Mouse (Mus musculus) hindbrain, embryonic 12.5 days (tissue): ENCODE measurements around the gene Pabpc4. TPM values are rescaled to one million over a fixed set of nuclear protein-coding genes. Genes with fewer than 3 reads are reported as not detected.
"Not testable (repeated sequence)": the region's sequence is repeated elsewhere in the genome, so short reads cannot be mapped to it uniquely, and the experiment has no call there.

Experiments used
- ATAC-seq: fragments of 200-750 bp; cut with Nextera tagmentation; 2 replicates; pipeline ENCODE4 v1.8.0; 2017; ENCODE audit warnings: moderate TSS enrichment; ENCODE audit not compliant: low FRiP score
- H3K27ac ChIP-seq: fragments of 300-500 bp; sonication (generic); 2 replicates; pipeline ENCODE4 v1.5.1; 2016; ENCODE audit warnings: mild to moderate bottlenecking
- H3K27me3 ChIP-seq: fragments of 300-500 bp; sonication (generic); 2 replicates; pipeline ENCODE4 v1.6.1; 2016; ENCODE audit warnings: mild to moderate bottlenecking
- H3K36me3 ChIP-seq: fragments of 300-500 bp; sonication (generic); 2 replicates; pipeline ENCODE4 v1.6.1; 2016; ENCODE audit warnings: mild to moderate bottlenecking
- H3K4me1 ChIP-seq: fragments of 300-500 bp; sonication (generic); 2 replicates; pipeline ENCODE4 v1.6.1; 2016
- H3K4me2 ChIP-seq: fragments of 300-500 bp; sonication (generic); replicated peaks from 2 replicates; pipeline ENCODE4 v1.6.1; 2016; ENCODE audit warnings: mild to moderate bottlenecking
- H3K4me3 ChIP-seq: fragments of 300-500 bp; sonication (generic); 2 replicates; pipeline ENCODE4 v1.5.1; 2016; ENCODE audit warnings: mild to moderate bottlenecking
- H3K9ac ChIP-seq: fragments of 300-500 bp; sonication (generic); 2 replicates; pipeline ENCODE4 v1.6.1; 2016; ENCODE audit warnings: mild to moderate bottlenecking, moderate library complexity
- H3K9me3 ChIP-seq: fragments of 300-500 bp; sonication (generic); replicated peaks from 2 replicates; pipeline ENCODE4 v1.6.1; 2016; ENCODE audit warnings: mild to moderate bottlenecking
- WGBS: fragments of 180-500 bp; shearing (Covaris S2); methylation state at CpG from one replicate; pipeline ENCODE4 v1.1.7; 2016; 5-methylcytosine and 5-hydroxymethylcytosine counted together
- polyA plus RNA-seq: library from polyadenylated mRNA; unstranded; fragments of >200 nt; fragmentation: Nextera tagmentation; extraction: Ambion mirVana; gene quantifications from 2 replicates; pipeline ENCODE4 v1.2.1, GENCODE M21; 2016

Gene Pabpc4
- polyA plus RNA-seq, 1 experiment from 2014 or later = 36.1 TPM

GRCm38 (mm10) chr4:123314497-123314896 is 52.3 kb downstream of the Pabpc4 start:
- Histone ChIP-seq H3K36me3 (0 out of 2 replicates have a peak, but pooled peaks cover 4% of the 10 kb centered on the region), H3K4me1 (0 out of 2 replicates have a peak, but pooled peaks cover 4% of the 10 kb centered on the region), H3K27ac (no peak overlapping the region), H3K4me3 (no peak overlapping the region), H3K27me3 (no peaks in the 10 kb centered on the region), H3K9me3 (no peaks in the 10 kb centered on the region), H3K4me2 (no peak overlapping the region), H3K9ac (no peak overlapping the region)
- WGBS = 85% methylated on average over 3 of the region's 3 CpGs
- no peak for ATAC-seq

- ATAC-seq = peak; percentile 33; the same call in 1 of the 2 replicates
- peak overlapping the region; percentile 20 for H3K4me3 ChIP-seq
These were observed 60.8 kb downstream of the Pabpc4 start for GRCm38 (mm10) chr4:123322910-123323309.

GRCm38 (mm10) chr4:123323534-123323933 is 61.4 kb downstream of the Pabpc4 start, which contains the start of gene Oxct2a:
Oxct2a (minus strand) TSS chr4:123323634.
- no peaks in the 10 kb centered on the region for H3K9me3 ChIP-seq
- no peaks in the 10 kb centered on the region for H3K36me3 ChIP-seq
- no peak within 1 kb of the TSS for H3K27ac ChIP-seq
- 6% methylated on average over 13 of the region's 13 CpGs for WGBS
- no peak for ATAC-seq
- H3K4me1 ChIP-seq = no peaks in the 10 kb centered on the region
- H3K4me2 ChIP-seq = peak within 1 kb of the TSS; percentile 45
- H3K4me3 ChIP-seq = peak within 1 kb of the TSS; percentile 20
- H3K9ac ChIP-seq = no peak within 1 kb of the TSS
- H3K27me3 ChIP-seq = peaks cover 27% of the 10 kb centered on the region

More at GRCm38 (mm10) chr4:123322910-123323309, 60.8 kb downstream of the Pabpc4 start:
- Histone ChIP-seq H3K27me3 (peaks cover 27% of the 10 kb centered on the region), H3K4me2 (peak overlapping the region; percentile 45)
- H3K27ac ChIP-seq, H3K4me1 ChIP-seq, H3K36me3 ChIP-seq, H3K9ac ChIP-seq, H3K9me3 ChIP-seq: not testable (repeated sequence)
- WGBS = 27% methylated on average over 17 of the region's 38 CpGs

GRCm38 (mm10) chr4:123326087-123326486 is 63.9 kb downstream of the Pabpc4 start:
- Histone ChIP-seq H3K4me2 (no peak overlapping the region), H3K4me1 (no peaks in the 10 kb centered on the region), H3K27ac (no peak overlapping the region), H3K27me3 (peaks cover 27% of the 10 kb centered on the region), H3K36me3 (no peaks in the 10 kb centered on the region), H3K4me3 (no peak overlapping the region), H3K9ac (no peak overlapping the region), H3K9me3 (no peaks in the 10 kb centered on the region)
- 75% methylated on average over 3 of the region's 3 CpGs for WGBS
- no peak for ATAC-seq

GRCm38 (mm10) chr4:123327630-123328029 is 65.5 kb downstream of the Pabpc4 start:
- H3K9ac ChIP-seq = no peak overlapping the region
- no peak for ATAC-seq
- H3K4me1 ChIP-seq = no peaks in the 10 kb centered on the region
- peaks cover 19% of the 10 kb centered on the region for H3K27me3 ChIP-seq
- H3K36me3 ChIP-seq = no peaks in the 10 kb centered on the region
- no peaks in the 10 kb centered on the region for H3K9me3 ChIP-seq
- H3K27ac ChIP-seq = no peak overlapping the region
- no peak overlapping the region for H3K4me2 ChIP-seq
- no peak overlapping the region for H3K4me3 ChIP-seq
- WGBS = 54% methylated on average over 3 of the region's 3 CpGs

GRCm38 (mm10) chr4:123328946-123329345 is 66.8 kb downstream of the Pabpc4 start:
- WGBS = 74% methylated on average over 6 of the region's 6 CpGs
- no peak for ATAC-seq
- no peaks in the 10 kb centered on the region for H3K36me3 ChIP-seq
- H3K27me3 ChIP-seq = peaks cover 8% of the 10 kb centered on the region
- no peak overlapping the region for H3K9ac ChIP-seq
- H3K4me2 ChIP-seq = no peak overlapping the region
- H3K4me1 ChIP-seq = no peaks in the 10 kb centered on the region
- no peak overlapping the region for H3K4me3 ChIP-seq
- H3K9me3 ChIP-seq = no peaks in the 10 kb centered on the region
- H3K27ac ChIP-seq = no peak overlapping the region

- Histone ChIP-seq H3K9me3 (no peaks in the 10 kb centered on the region), H3K4me1 (no peaks in the 10 kb centered on the region), H3K9ac (no peak overlapping the region), H3K36me3 (no peaks in the 10 kb centered on the region), H3K4me3 (no peak overlapping the region), H3K27ac (no peak overlapping the region), H3K4me2 (no peak overlapping the region), H3K27me3 (no peaks in the 10 kb centered on the region)
- no peak for ATAC-seq
- 54% methylated on average over 5 of the region's 5 CpGs for WGBS
These were observed 69.2 kb downstream of the Pabpc4 start for GRCm38 (mm10) chr4:123331326-123331725.

GRCm38 (mm10) chr4:123331961-123332360 is 69.8 kb downstream of the Pabpc4 start:
- H3K27ac ChIP-seq, ATAC-seq, H3K4me3 ChIP-seq, H3K27me3 ChIP-seq, H3K9ac ChIP-seq, H3K4me2 ChIP-seq, H3K4me1 ChIP-seq, H3K9me3 ChIP-seq, H3K36me3 ChIP-seq: not testable (repeated sequence)
- WGBS = 88% methylated on average over 1 of the region's 1 CpGs

- H3K27me3 ChIP-seq = no peaks in the 10 kb centered on the region
- H3K27ac ChIP-seq = no peak overlapping the region
- no peaks in the 10 kb centered on the region for H3K4me1 ChIP-seq
- WGBS = 93% methylated on average over 4 of the region's 4 CpGs
- no peak overlapping the region for H3K4me3 ChIP-seq
- H3K9ac ChIP-seq = no peak overlapping the region
- H3K36me3 ChIP-seq = no peaks in the 10 kb centered on the region
- no peak for ATAC-seq
- no peaks in the 10 kb centered on the region for H3K9me3 ChIP-seq
- H3K4me2 ChIP-seq = no peak overlapping the region
These were observed 71.0 kb downstream of the Pabpc4 start for GRCm38 (mm10) chr4:123333151-123333550.

GRCm38 (mm10) chr4:123334177-123334576 is 72.0 kb downstream of the Pabpc4 start:
- no peak for ATAC-seq
- H3K27me3 ChIP-seq = peaks cover 5% of the 10 kb centered on the region; the same call in 1 of the 2 replicates
- no peak overlapping the region for H3K9ac ChIP-seq
- H3K36me3 ChIP-seq = no peaks in the 10 kb centered on the region
- no peaks in the 10 kb centered on the region for H3K9me3 ChIP-seq
- no peak overlapping the region for H3K27ac ChIP-seq
- no peak overlapping the region for H3K4me3 ChIP-seq
- no peaks in the 10 kb centered on the region for H3K4me1 ChIP-seq
- no peak overlapping the region for H3K4me2 ChIP-seq
- WGBS = 76% methylated on average over 3 of the region's 3 CpGs

GRCm38 (mm10) chr4:123335244-123335643 is 73.1 kb downstream of the Pabpc4 start:
- not testable (repeated sequence) for H3K4me1 ChIP-seq, H3K9me3 ChIP-seq, H3K9ac ChIP-seq, H3K4me3 ChIP-seq, H3K4me2 ChIP-seq, H3K27ac ChIP-seq, H3K27me3 ChIP-seq, ATAC-seq, H3K36me3 ChIP-seq
- 71% methylated on average over 10 of the region's 10 CpGs for WGBS

GRCm38 (mm10) chr4:123335796-123336585 is 73.8 kb downstream of the Pabpc4 start:
- no peaks in the 10 kb centered on the region for H3K4me1 ChIP-seq
- no peak for ATAC-seq
- H3K9me3 ChIP-seq = no peaks in the 10 kb centered on the region
- no peak overlapping the region for H3K4me3 ChIP-seq
- no peak overlapping the region for H3K4me2 ChIP-seq
- peaks cover 16% of the 10 kb centered on the region for H3K27me3 ChIP-seq
- 71% methylated on average over 14 of the region's 14 CpGs for WGBS
- no peak overlapping the region for H3K27ac ChIP-seq
- H3K9ac ChIP-seq = no peak overlapping the region
- no peaks in the 10 kb centered on the region for H3K36me3 ChIP-seq

GRCm38 (mm10) chr4:123337693-123338092 is 75.5 kb downstream of the Pabpc4 start:
- H3K4me3 ChIP-seq = no peak overlapping the region
- 79% methylated on average over 4 of the region's 4 CpGs for WGBS
- H3K4me2 ChIP-seq = no peak overlapping the region
- no peak for ATAC-seq
- H3K36me3 ChIP-seq = no peaks in the 10 kb centered on the region
- no peaks in the 10 kb centered on the region for H3K9me3 ChIP-seq
- peaks cover 33% of the 10 kb centered on the region for H3K27me3 ChIP-seq
- peaks cover 6% of the 10 kb centered on the region for H3K4me1 ChIP-seq
- no peak overlapping the region for H3K27ac ChIP-seq
- no peak overlapping the region for H3K9ac ChIP-seq
